11 mouse cellular contexts compared by ENCODE assay signal in the genomic region with DNA sequence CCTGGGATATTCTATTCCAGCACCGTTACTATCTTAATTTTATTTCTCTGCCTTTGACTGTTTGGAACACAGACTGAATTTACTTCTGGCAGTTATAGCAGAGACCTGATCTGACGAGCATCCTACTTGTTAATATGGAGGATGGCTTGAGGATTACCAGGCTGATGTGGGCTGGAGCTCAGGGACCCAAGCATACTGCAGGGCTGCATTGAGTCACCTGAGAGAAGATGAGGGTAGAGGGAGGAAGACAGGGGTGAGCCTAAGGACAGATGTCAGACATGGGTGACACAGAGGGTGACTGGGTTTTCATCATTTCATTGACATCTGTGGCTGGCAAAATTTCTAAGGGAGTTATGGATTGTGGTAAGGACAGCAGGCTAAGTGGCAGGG. TPM values are rescaled to one million over a fixed set of nuclear protein-coding genes. Genes with fewer than 3 reads are reported as not detected.
DNase-seq lines count a peak whose midpoint lies in the region; ATAC-seq and TF ChIP-seq lines count a peak whose summit lies in the region.
"Had no signal": no experiment of that assay in that cellular context is flagged by ENCODE, and none has a peak within 500 bp of the region (broad histone marks: within the 10 kb centered on the region; RNA-seq: fewer than 3 reads in every experiment).

No protein-coding gene starts in this region.

- H3K4me2 ChIP-seq in hindbrain, embryonic 15.5 days = peak overlapping the region; percentile 50
- H3K4me2 ChIP-seq in midbrain, embryonic 14.5 days (ENCODE audit: low read length) = peak overlapping the region; percentile 52

- H3K4me1 ChIP-seq in forebrain, embryonic 10.5 days = peaks cover 21% of the 10 kb centered on the region
- H3K4me1 ChIP-seq in hindbrain, embryonic 15.5 days (replicated peaks) = peaks cover 27% of the 10 kb centered on the region
- H3K4me1 ChIP-seq in midbrain, embryonic 14.5 days (ENCODE audit: control insufficient read depth, insufficient read depth, low read length) = peaks cover 38% of the 10 kb centered on the region
- no peaks in the 10 kb centered on the region for H3K4me1 ChIP-seq in kidney, adult 2 months (ENCODE audit: control insufficient read depth, insufficient read depth, low read length)

- no peaks in the 10 kb centered on the region for H3K9me3 ChIP-seq in forebrain, embryonic 10.5 days
- H3K9me3 ChIP-seq in hindbrain, embryonic 15.5 days = no peaks in the 10 kb centered on the region
- no peaks in the 10 kb centered on the region for H3K9me3 ChIP-seq in midbrain, embryonic 14.5 days (ENCODE audit: control insufficient read depth, low read length)
- H3K9me3 ChIP-seq: liver, embryonic 12.5 days had no signal

- no peak for TF ChIP-seq CTCF in kidney, adult 2 months (conservative IDR thresholded peaks at IDR 0.05; ENCODE audit: insufficient read depth, insufficient read length, low read depth, low read length)

- H3K27ac ChIP-seq in forebrain, embryonic 10.5 days = peak overlapping the region; percentile 85
- peak overlapping the region; percentile 87 for H3K27ac ChIP-seq in hindbrain, embryonic 15.5 days (replicated peaks)
- H3K27ac ChIP-seq in midbrain, embryonic 14.5 days (replicated peaks; ENCODE audit: low read depth, low read length) = peak overlapping the region; percentile 84
- H3K27ac ChIP-seq in kidney, adult 2 months (ENCODE audit: insufficient read depth, low read depth, low read length) = no peak overlapping the region
- H3K27ac ChIP-seq: liver, embryonic 12.5 days; stomach, postnatal 0 days had no signal

- TF ChIP-seq POLR2A in kidney, adult 2 months (IDR thresholded peaks at IDR 0.05; ENCODE audit: low read depth, low read length) = no peak

- no peaks in the 10 kb centered on the region for H3K27me3 ChIP-seq in forebrain, embryonic 10.5 days (ENCODE audit: poor library complexity, severe bottlenecking)
- H3K27me3 ChIP-seq in hindbrain, embryonic 15.5 days = no peaks in the 10 kb centered on the region
- H3K27me3 ChIP-seq in midbrain, embryonic 14.5 days (ENCODE audit: control insufficient read depth, insufficient read depth, low read length) = no peaks in the 10 kb centered on the region
- no peaks in the 10 kb centered on the region for H3K27me3 ChIP-seq in kidney, adult 2 months (replicated peaks; ENCODE audit: control insufficient read depth, insufficient read depth, low read length)
- H3K27me3 ChIP-seq: liver, embryonic 12.5 days had no signal

- H3K9ac ChIP-seq in hindbrain, embryonic 15.5 days = 0 out of 2 replicates have a peak overlapping the region, but pooled peaks have one; percentile 6
- H3K9ac ChIP-seq in midbrain, embryonic 14.5 days (replicated peaks; ENCODE audit: low read length) = peak overlapping the region; percentile 18; the same call in 1 of the 2 replicates
- H3K9ac ChIP-seq: liver, embryonic 12.5 days had no signal

- WGBS in forebrain, embryonic 10.5 days = 27% methylated on average over 2 of the region's 2 CpGs
- 10% methylated on average over 2 of the region's 2 CpGs for WGBS in hindbrain, embryonic 15.5 days
- WGBS in midbrain, embryonic 14.5 days = 8% methylated on average over 2 of the region's 2 CpGs
- 62% methylated on average over 2 of the region's 2 CpGs for WGBS in kidney, adult 2 months

- ATAC-seq in cerebellum, adult (ENCODE audit: insufficient number of reproducible peaks, low FRiP score, low TSS enrichment) = peak; percentile 50
- peak; percentile 65 for ATAC-seq in hindbrain, embryonic 15.5 days (ENCODE audit: low FRiP score, low read depth)
- ATAC-seq in midbrain, embryonic 14.5 days (ENCODE audit: low FRiP score, low TSS enrichment) = peak; percentile 57
- ATAC-seq: liver, embryonic 12.5 days had no signal

- H3K4me3 ChIP-seq in forebrain, embryonic 10.5 days = peak overlapping the region; percentile 35; the same call in 1 of the 2 replicates
- peak overlapping the region; percentile 32 for H3K4me3 ChIP-seq in hindbrain, embryonic 15.5 days
- H3K4me3 ChIP-seq in midbrain, embryonic 14.5 days (replicated peaks; ENCODE audit: low read depth, low read length) = peak overlapping the region; percentile 25
- H3K4me3 ChIP-seq in kidney, adult 2 months (ENCODE audit: insufficient read depth, low read depth, low read length) = no peak overlapping the region
- H3K4me3 ChIP-seq: liver, embryonic 12.5 days had no signal

- no peak for DNase-seq in cerebellum, adult 18-20 months
- no peak for DNase-seq in forebrain, embryonic 10.5 days (ENCODE audit: extremely low spot score, low spot score)
- DNase-seq in midbrain, embryonic 14.5 days = no peak
- no peak for DNase-seq in right cerebral cortex, postnatal 10 days (ENCODE audit: low spot score in 2 of 2)
- DNase-seq in adrenal gland, postnatal 14 days = no peak
- DNase-seq in kidney, adult 2 months = no peak
- DNase-seq: lung, postnatal 4 days had no signal

- no peaks in the 10 kb centered on the region for H3K36me3 ChIP-seq in forebrain, embryonic 10.5 days (replicated peaks)
- no peaks in the 10 kb centered on the region for H3K36me3 ChIP-seq in hindbrain, embryonic 15.5 days
- no peaks in the 10 kb centered on the region for H3K36me3 ChIP-seq in midbrain, embryonic 14.5 days (ENCODE audit: control insufficient read depth, insufficient read depth, low read length)
- peaks cover 3% of the 10 kb centered on the region for H3K36me3 ChIP-seq in kidney, adult 2 months (ENCODE audit: control insufficient read depth, insufficient read depth, low read length)

RNA-seq across cellular contexts. Expression of a gene that starts 20.0 kb away (rescaled TPM):
- 28.9 and 35.2 TPM in 2 replicates for polyA plus RNA-seq in forebrain, embryonic 10.5 days (2016; fragmentation: Nextera tagmentation; extraction: Ambion mirVana)
- polyA plus RNA-seq in hindbrain, embryonic 15.5 days (2015; fragmentation: Nextera tagmentation; extraction: Ambion mirVana) = 352 and 362 TPM in 2 replicates
- 131 and 247 TPM in 2 replicates for polyA plus RNA-seq in midbrain, embryonic 14.5 days (2014; fragmentation: Nextera tagmentation; extraction: Ambion mirVana)
- 12.5 and 16.1 TPM in 2 replicates for total RNA-seq in adrenal gland, postnatal 14 days (2021)
- 7.6 and 8.2 TPM in 2 replicates for polyA plus RNA-seq in kidney, adult 2 months (2012; rRNA removed)

RNA-seq across cellular contexts. Expression of a gene that starts 35.2 kb away (rescaled TPM):
- polyA plus RNA-seq in forebrain, embryonic 10.5 days (2016; fragmentation: Nextera tagmentation; extraction: Ambion mirVana) = 53.7 and 56.8 TPM in 2 replicates
- polyA plus RNA-seq in hindbrain, embryonic 15.5 days (2015; fragmentation: Nextera tagmentation; extraction: Ambion mirVana) = 138 and 144 TPM in 2 replicates
- polyA plus RNA-seq in midbrain, embryonic 14.5 days (2014; fragmentation: Nextera tagmentation; extraction: Ambion mirVana) = 99.8 and 106 TPM in 2 replicates
- total RNA-seq in adrenal gland, postnatal 14 days (2021) = 52.2 and 54.2 TPM in 2 replicates
- polyA plus RNA-seq in kidney, adult 2 months (2012; rRNA removed) = 26.0 and 28.3 TPM in 2 replicates
